Mouse (Mus musculus): ENCODE results near the gene Rnf144a.

DNA sequence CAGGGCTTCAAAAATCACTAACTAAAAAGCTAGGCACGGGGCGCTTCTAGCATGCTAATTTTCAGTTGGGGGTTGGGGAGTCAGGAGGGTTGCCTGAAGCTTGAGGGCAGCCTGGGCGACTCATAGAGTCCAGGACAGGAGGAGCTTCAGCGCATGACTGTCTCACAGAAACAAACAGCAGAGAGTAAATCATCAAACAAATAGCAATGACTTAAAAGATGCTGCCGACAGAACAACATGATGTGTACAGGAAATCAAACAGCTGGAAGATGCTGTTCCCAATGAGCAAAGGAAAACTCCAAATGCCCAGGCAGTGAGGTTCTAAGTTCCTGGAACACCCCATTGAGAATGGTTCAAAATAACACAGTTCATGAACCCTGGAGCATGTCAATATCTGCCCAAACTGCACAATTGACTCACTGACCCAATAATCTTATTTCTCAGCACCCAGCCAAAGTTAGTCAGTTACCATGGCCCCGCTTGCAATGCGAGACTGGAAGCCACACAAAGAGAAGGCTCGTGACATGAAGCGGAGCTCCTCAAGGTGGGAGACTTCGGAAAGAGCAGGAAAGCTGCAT, 54.0 kb downstream of the Rnf144a start:
- no peak for TF ChIP-seq CTCF (IDR thresholded peaks at IDR 0.05; ENCODE audit: insufficient read depth, low read length)
- TF ChIP-seq POLR2A (IDR thresholded peaks at IDR 0.05; ENCODE audit: borderline replicate concordance, extremely low read depth, low read depth, low read length) = no peak

Measured in lung, adult 2 months (tissue).